Mouse (Mus musculus): ENCODE data around the gene Tmco5b. TPM values are rescaled to one million over a fixed set of nuclear protein-coding genes. Genes with fewer than 3 reads are reported as not detected.
A peak's percentile ranks its signal among the peaks of the same experiment; 100 is the strongest.

Tmco5b gene
- not detected in 2 replicates for polyA plus RNA-seq (2012; rRNA removed)

DNA sequence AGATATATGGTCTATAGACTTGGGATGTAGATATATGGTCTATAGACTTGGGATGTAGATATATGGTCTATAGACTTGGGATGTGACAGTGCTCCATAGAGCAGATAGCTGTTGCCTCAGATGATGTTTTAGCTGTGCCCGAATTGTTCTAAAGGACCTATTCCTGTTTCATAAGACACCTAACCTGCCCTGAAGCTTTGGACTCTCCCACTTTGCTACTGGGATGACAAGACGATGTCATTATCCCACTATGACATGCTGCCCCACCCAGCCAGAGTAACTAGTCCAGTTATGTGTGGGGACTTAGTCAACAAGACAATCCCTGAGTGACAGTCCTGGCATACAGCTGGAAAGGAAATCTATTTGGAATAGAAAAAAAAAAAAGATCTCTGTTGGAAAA is at the start of gene Tmco5b:
Tmco5b (plus strand) TSS at position 301 of the 400 bp plus-strand sequence.
- 87% methylated on average over 2 of the region's 2 CpGs for WGBS
- Histone ChIP-seq H3K36me3 (ENCODE audit: control insufficient read depth, insufficient read depth, low read length) (no peaks in the 10 kb centered on the region), H3K27ac (ENCODE audit: insufficient read depth, low read depth, low read length) (no peak within 1 kb of the TSS), H3K27me3 (replicated peaks; ENCODE audit: control insufficient read depth, insufficient read depth, low read length) (no peaks in the 10 kb centered on the region), H3K4me3 (ENCODE audit: insufficient read depth, low read depth, low read length) (no peak within 1 kb of the TSS), H3K4me1 (ENCODE audit: control insufficient read depth, insufficient read depth, low read length) (no peaks in the 10 kb centered on the region)
- TF ChIP-seq CTCF (conservative IDR thresholded peaks at IDR 0.05; ENCODE audit: insufficient read depth, insufficient read length, low read depth, low read length) (no peak), POLR2A (IDR thresholded peaks at IDR 0.05; ENCODE audit: low read depth, low read length) (no peak)
- no peak for DNase-seq

DNA sequence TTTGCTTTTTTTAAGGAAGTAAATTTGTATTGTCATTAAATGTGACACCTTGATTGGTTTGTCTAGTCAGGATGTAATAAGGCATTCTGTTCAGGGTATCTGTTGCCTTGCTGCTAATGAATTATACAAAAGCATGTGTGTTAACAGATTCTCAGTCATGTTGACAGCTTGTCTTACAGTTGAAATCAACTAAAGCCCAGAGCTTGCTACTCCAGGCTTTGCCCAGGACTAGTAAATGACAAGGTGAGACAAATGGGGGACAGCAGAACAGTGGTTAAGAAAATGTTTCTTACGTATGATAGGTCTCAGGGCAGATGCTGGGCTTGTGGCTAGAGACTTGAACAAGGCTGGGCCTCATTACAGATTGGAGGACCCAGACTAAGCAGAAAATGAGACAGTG is 48.5 kb upstream of the Tmco5b start:
- DNase-seq, result no peak
- TF ChIP-seq CTCF (conservative IDR thresholded peaks at IDR 0.05; ENCODE audit: insufficient read depth, insufficient read length, low read depth, low read length) (no peak), POLR2A (IDR thresholded peaks at IDR 0.05; ENCODE audit: low read depth, low read length) (no peak)
- Histone ChIP-seq H3K36me3 (ENCODE audit: control insufficient read depth, insufficient read depth, low read length) (no peaks in the 10 kb centered on the region), H3K27ac (ENCODE audit: insufficient read depth, low read depth, low read length) (no peak overlapping the region), H3K4me1 (ENCODE audit: control insufficient read depth, insufficient read depth, low read length) (no peaks in the 10 kb centered on the region), H3K27me3 (replicated peaks; ENCODE audit: control insufficient read depth, insufficient read depth, low read length) (no peaks in the 10 kb centered on the region), H3K4me3 (ENCODE audit: insufficient read depth, low read depth, low read length) (no peak overlapping the region)
- WGBS, result 73% methylated on average over 1 of the region's 1 CpGs

DNA sequence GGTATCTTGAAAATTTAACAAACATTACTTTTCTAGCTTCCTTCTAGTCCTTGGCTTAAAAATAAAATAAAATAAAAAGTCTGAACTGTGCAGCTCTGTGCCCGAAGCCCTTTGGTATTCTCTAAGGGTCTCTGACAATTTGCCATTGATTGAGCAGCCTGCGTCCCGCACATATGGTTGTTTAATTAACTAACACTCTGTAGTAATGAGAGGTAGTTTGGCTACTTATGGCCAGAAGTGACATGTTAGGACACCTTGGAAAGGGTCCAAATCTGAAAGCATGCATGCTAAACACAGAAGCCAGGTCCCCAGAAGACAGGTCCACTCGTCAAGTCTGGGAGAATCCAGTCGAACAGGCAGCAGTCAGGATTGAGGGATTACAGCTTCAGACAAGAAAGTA is 46.7 kb upstream of the Tmco5b start:
- Histone ChIP-seq H3K36me3 (ENCODE audit: control insufficient read depth, insufficient read depth, low read length) (no peaks in the 10 kb centered on the region), H3K27me3 (replicated peaks; ENCODE audit: control insufficient read depth, insufficient read depth, low read length) (no peaks in the 10 kb centered on the region), H3K4me1 (ENCODE audit: control insufficient read depth, insufficient read depth, low read length) (no peaks in the 10 kb centered on the region), H3K4me3 (ENCODE audit: insufficient read depth, low read depth, low read length) (no peak overlapping the region), H3K27ac (ENCODE audit: insufficient read depth, low read depth, low read length) (no peak overlapping the region)
- TF ChIP-seq CTCF (conservative IDR thresholded peaks at IDR 0.05; ENCODE audit: insufficient read depth, insufficient read length, low read depth, low read length) (no peak), POLR2A (IDR thresholded peaks at IDR 0.05; ENCODE audit: low read depth, low read length) (no peak)
- 65% methylated on average over 5 of the region's 5 CpGs for WGBS
- no peak for DNase-seq

DNA sequence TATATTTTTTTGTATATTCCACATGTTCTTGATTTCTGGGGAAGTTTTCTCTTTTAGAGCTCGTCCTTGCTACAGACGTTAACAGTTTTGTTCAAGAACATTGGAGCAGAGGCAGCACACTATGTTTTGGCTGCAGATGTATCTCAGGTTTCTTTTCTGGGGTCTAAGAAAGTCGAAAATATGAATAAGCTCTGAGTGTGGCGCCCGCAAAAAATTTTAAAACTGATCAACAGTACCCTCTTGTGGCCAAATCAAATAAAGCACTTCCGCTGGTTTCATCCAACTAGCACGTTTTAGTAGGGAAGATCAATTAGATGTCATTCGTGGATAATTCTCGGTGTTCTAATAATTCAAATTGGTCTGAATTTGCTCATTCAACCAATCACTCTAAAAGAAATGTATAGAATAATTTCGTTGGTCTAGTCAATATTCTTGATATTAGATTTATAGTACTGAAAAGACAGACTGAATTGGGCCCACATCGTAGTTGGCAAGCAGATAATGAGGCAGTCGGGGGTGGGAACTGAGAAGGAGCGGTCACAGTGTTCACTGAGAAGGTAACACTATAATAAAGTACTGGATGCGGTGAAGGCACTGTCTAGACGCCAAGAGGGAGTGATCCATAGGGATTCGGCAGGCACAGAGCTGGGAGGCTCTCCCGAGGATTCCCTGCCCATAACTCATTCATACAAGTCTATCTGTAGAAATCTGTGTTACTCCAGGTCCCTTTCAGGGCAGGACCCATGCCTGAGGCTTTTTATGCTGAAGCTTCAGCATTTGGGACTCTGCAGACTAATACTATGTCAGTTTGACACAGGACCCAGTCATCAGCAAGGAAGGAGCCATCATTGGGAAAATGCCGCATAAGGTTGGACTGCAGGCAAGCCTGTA is 17.1 kb downstream of the Tmco5b start:
- H3K4me3 ChIP-seq (ENCODE audit: insufficient read depth, low read depth, low read length), result no peak overlapping the region
- H3K27ac ChIP-seq (ENCODE audit: insufficient read depth, low read depth, low read length), result no peak overlapping the region
- TF ChIP-seq POLR2A (IDR thresholded peaks at IDR 0.05; ENCODE audit: low read depth, low read length), result no peak
- 0 out of 2 replicates have a peak, but pooled peaks have one; percentile 8 for TF ChIP-seq CTCF (conservative IDR thresholded peaks at IDR 0.05; ENCODE audit: insufficient read depth, insufficient read length, low read depth, low read length)
- DNase-seq, result peak; percentile 27
- no peaks in the 10 kb centered on the region for H3K36me3 ChIP-seq (ENCODE audit: control insufficient read depth, insufficient read depth, low read length)
- 32% methylated on average over 18 of the region's 18 CpGs for WGBS
- 0 out of 2 replicates have a peak, but pooled peaks cover 3% of the 10 kb centered on the region for H3K4me1 ChIP-seq (ENCODE audit: control insufficient read depth, insufficient read depth, low read length)
- H3K27me3 ChIP-seq (replicated peaks; ENCODE audit: control insufficient read depth, insufficient read depth, low read length), result no peaks in the 10 kb centered on the region

DNA sequence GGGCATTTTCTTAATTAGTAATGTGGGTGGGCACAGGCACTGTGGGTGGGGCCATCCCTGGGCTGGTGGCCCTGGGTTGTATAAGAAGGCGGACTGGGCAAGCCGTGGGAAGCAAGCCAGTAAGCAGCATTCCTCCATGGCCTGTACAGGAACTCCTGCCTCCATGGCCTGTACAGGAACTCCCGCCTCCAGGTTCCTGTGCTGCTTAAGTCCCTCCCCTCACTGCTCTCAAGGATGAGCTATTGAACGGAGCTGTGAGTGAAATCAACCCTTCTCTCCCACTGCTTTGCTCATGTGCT is 17.7 kb downstream of the Tmco5b start:
- H3K27ac ChIP-seq (ENCODE audit: insufficient read depth, low read depth, low read length), result no peak overlapping the region
- no peak for TF ChIP-seq CTCF (conservative IDR thresholded peaks at IDR 0.05; ENCODE audit: insufficient read depth, insufficient read length, low read depth, low read length)
- no peak for TF ChIP-seq POLR2A (IDR thresholded peaks at IDR 0.05; ENCODE audit: low read depth, low read length)
- H3K36me3 ChIP-seq (ENCODE audit: control insufficient read depth, insufficient read depth, low read length), result no peaks in the 10 kb centered on the region
- H3K4me3 ChIP-seq (ENCODE audit: insufficient read depth, low read depth, low read length), result no peak overlapping the region
- no peak for DNase-seq
- H3K27me3 ChIP-seq (replicated peaks; ENCODE audit: control insufficient read depth, insufficient read depth, low read length), result no peaks in the 10 kb centered on the region
- H3K4me1 ChIP-seq (ENCODE audit: control insufficient read depth, insufficient read depth, low read length), result 0 out of 2 replicates have a peak, but pooled peaks cover 3% of the 10 kb centered on the region
- WGBS, result 72% methylated on average over 4 of the region's 4 CpGs

- Histone ChIP-seq H3K27ac (ENCODE audit: insufficient read depth, low read depth, low read length) (no peak overlapping the region), H3K4me3 (ENCODE audit: insufficient read depth, low read depth, low read length) (no peak overlapping the region), H3K27me3 (replicated peaks; ENCODE audit: control insufficient read depth, insufficient read depth, low read length) (no peaks in the 10 kb centered on the region), H3K36me3 (ENCODE audit: control insufficient read depth, insufficient read depth, low read length) (no peaks in the 10 kb centered on the region), H3K4me1 (ENCODE audit: control insufficient read depth, insufficient read depth, low read length) (0 out of 2 replicates have a peak, but pooled peaks cover 3% of the 10 kb centered on the region)
- peak; percentile 80 for DNase-seq
- peak; percentile 89 for TF ChIP-seq CTCF (conservative IDR thresholded peaks at IDR 0.05; ENCODE audit: insufficient read depth, insufficient read length, low read depth, low read length)
- TF ChIP-seq POLR2A (IDR thresholded peaks at IDR 0.05; ENCODE audit: low read depth, low read length), result no peak
- WGBS, result 6% methylated on average over 4 of the region's 4 CpGs
These were observed 19.8 kb downstream of the Tmco5b start for GRCm38 (mm10) chr2:113305339-113305738.

GRCm38 (mm10) chr2:113311211-113311610 is 25.7 kb downstream of the Tmco5b start:
- Histone ChIP-seq H3K4me3 (ENCODE audit: insufficient read depth, low read depth, low read length) (no peak overlapping the region), H3K27me3 (replicated peaks; ENCODE audit: control insufficient read depth, insufficient read depth, low read length) (no peaks in the 10 kb centered on the region), H3K27ac (ENCODE audit: insufficient read depth, low read depth, low read length) (no peak overlapping the region), H3K4me1 (ENCODE audit: control insufficient read depth, insufficient read depth, low read length) (no peaks in the 10 kb centered on the region), H3K36me3 (ENCODE audit: control insufficient read depth, insufficient read depth, low read length) (no peaks in the 10 kb centered on the region)
- TF ChIP-seq CTCF (conservative IDR thresholded peaks at IDR 0.05; ENCODE audit: insufficient read depth, insufficient read length, low read depth, low read length), result no peak
- no peak for TF ChIP-seq POLR2A (IDR thresholded peaks at IDR 0.05; ENCODE audit: low read depth, low read length)
- WGBS, result 82% methylated on average over 3 of the region's 3 CpGs
- no peak for DNase-seq

Data from kidney, adult 2 months (tissue).